Mouse (Mus musculus) right cerebral cortex, adult 18-20 months (tissue): Measurements from ENCODE around the gene Vamp5.
A peak's percentile ranks its signal among the peaks of the same experiment; 100 is the strongest.

ENCODE experiments used
- DNase-seq: peaks from one replicate; pipeline ENCODE4 v3.0.0; 2022; ENCODE audit warnings: mixed read lengths

Vamp5 gene

GRCm38 (mm10) chr6:72380131-72380770 lies at the start of gene Vamp5:
Vamp5 (minus strand) TSS chr6:72380468.
- peak; percentile 45 for DNase-seq

- no peak for DNase-seq
Observed at GRCm38 (mm10) chr6:72429061-72429842, 49.0 kb upstream of the Vamp5 start.

- DNase-seq = peak; percentile 75
Observed at GRCm38 (mm10) chr6:72428036-72428435, 47.8 kb upstream of the Vamp5 start.

- no peak for DNase-seq
Observed at GRCm38 (mm10) chr6:72425646-72426045, 45.4 kb upstream of the Vamp5 start.

GRCm38 (mm10) chr6:72420901-72421300 lies 40.6 kb upstream of the Vamp5 start:
- no peak for DNase-seq

- DNase-seq = no peak
Observed at GRCm38 (mm10) chr6:72419806-72420205, 39.5 kb upstream of the Vamp5 start.

GRCm38 (mm10) chr6:72418279-72418678 lies 38.0 kb upstream of the Vamp5 start:
- no peak for DNase-seq

- DNase-seq = no peak
Observed at GRCm38 (mm10) chr6:72415964-72416772, 35.9 kb upstream of the Vamp5 start.

GRCm38 (mm10) chr6:72415181-72415580 lies 34.9 kb upstream of the Vamp5 start:
- no peak for DNase-seq

GRCm38 (mm10) chr6:72414076-72414756 lies 33.9 kb upstream of the Vamp5 start, which contains the start of gene Ggcx:
Ggcx (plus strand) TSS chr6:72414308.
- DNase-seq = peak; percentile 95

- no peak for DNase-seq
Observed at GRCm38 (mm10) chr6:72410518-72410917, 30.2 kb upstream of the Vamp5 start.

GRCm38 (mm10) chr6:72410003-72410402 lies 29.7 kb upstream of the Vamp5 start:
- no peak for DNase-seq

GRCm38 (mm10) chr6:72409567-72409966 lies 29.3 kb upstream of the Vamp5 start:
- DNase-seq = peak; percentile 64

- peak; percentile 83 for DNase-seq
Observed at GRCm38 (mm10) chr6:72407119-72407518, 26.9 kb upstream of the Vamp5 start.

- DNase-seq = no peak
Observed at GRCm38 (mm10) chr6:72405356-72405755, 25.1 kb upstream of the Vamp5 start.

- DNase-seq = peak; percentile 43
Observed at GRCm38 (mm10) chr6:72401875-72402274, 21.6 kb upstream of the Vamp5 start.

- DNase-seq = no peak
Observed at GRCm38 (mm10) chr6:72399967-72400366, 19.7 kb upstream of the Vamp5 start.

GRCm38 (mm10) chr6:72396837-72397251 lies 16.6 kb upstream of the Vamp5 start:
- no peak for DNase-seq

GRCm38 (mm10) chr6:72392341-72392740 lies 12.1 kb upstream of the Vamp5 start:
- no peak for DNase-seq

GRCm38 (mm10) chr6:72390795-72391521 lies 10.7 kb upstream of the Vamp5 start:
- no peak for DNase-seq

- peak; percentile 47 for DNase-seq
Observed at GRCm38 (mm10) chr6:72389941-72390771, 9.9 kb upstream of the Vamp5 start, which contains the start of gene Vamp8. Vamp8 (minus strand) TSS chr6:72390703.
